Mouse (Mus musculus) G1E (cell line): ENCODE measurements at regions not wholly inside any gene's neighbourhood (a gene's known extent, or its start where the extent isn't known, plus 50 kb on each side); places are given as distances from the start of the nearest gene placed in this dataset.

Experiments
- ATAC-seq: 2 replicates; pipeline ENCODE4 v1.8.0; 2016; ENCODE audit warnings: mild to moderate bottlenecking; ENCODE audit not compliant: insufficient number of reproducible peaks, poor library complexity, low FRiP score, severe bottlenecking; ENCODE audit errors: extremely low read depth
- DNase-seq: peaks from one replicate; pipeline ENCODE4 v3.0.0; 2012; ENCODE audit warnings: low spot score
- H3K27me3 ChIP-seq: 2 replicates; pipeline ENCODE4 v1.6.1; 2012; ENCODE audit warnings: mild to moderate bottlenecking, low read length, inconsistent platforms; ENCODE audit not compliant: insufficient read depth
- H3K36me3 ChIP-seq: replicated peaks from 2 replicates; pipeline ENCODE3; 2012; ENCODE audit warnings: mild to moderate bottlenecking, inconsistent platforms
- H3K4me1 ChIP-seq: 2 replicates; pipeline ENCODE4 v1.6.1; 2012; ENCODE audit warnings: low read depth, low read length, inconsistent platforms, mixed read lengths; ENCODE audit not compliant: insufficient read depth
- H3K4me3 ChIP-seq: 2 replicates; pipeline ENCODE4 v1.5.1; 2012; ENCODE audit warnings: low read depth, mild to moderate bottlenecking, inconsistent platforms, low read length, moderate library complexity, mixed read lengths
- H3K9me3 ChIP-seq: replicated peaks from 2 replicates; pipeline ENCODE4 v1.6.1; 2012; ENCODE audit warnings: inconsistent platforms
- CTCF ChIP-seq: IDR thresholded peaks from 2 replicates; pipeline ENCODE4 v1.5.1; 2012; ENCODE audit warnings: low read depth, low read length, inconsistent platforms, mixed read lengths
- GATA1 ChIP-seq: IDR thresholded peaks from 2 replicates; pipeline ENCODE4 v1.6.1; 2012; ENCODE audit warnings: borderline replicate concordance, low read length, inconsistent platforms, mixed read lengths
- GATA2 ChIP-seq: IDR thresholded peaks from 2 replicates; pipeline ENCODE4 v1.6.1; 2012; ENCODE audit warnings: low read depth, low read length, inconsistent platforms, borderline replicate concordance
- POLR2AphosphoS5 ChIP-seq: IDR thresholded peaks from 2 replicates; pipeline ENCODE4 v1.6.1; 2012; ENCODE audit warnings: low read depth, low read length, inconsistent platforms; ENCODE audit not compliant: insufficient replicate concordance
- TAL1 ChIP-seq: conservative IDR thresholded peaks from 2 replicates; pipeline ENCODE4 v1.6.1; 2012; ENCODE audit warnings: low read depth, low read length, inconsistent platforms, mixed read lengths

DNA sequence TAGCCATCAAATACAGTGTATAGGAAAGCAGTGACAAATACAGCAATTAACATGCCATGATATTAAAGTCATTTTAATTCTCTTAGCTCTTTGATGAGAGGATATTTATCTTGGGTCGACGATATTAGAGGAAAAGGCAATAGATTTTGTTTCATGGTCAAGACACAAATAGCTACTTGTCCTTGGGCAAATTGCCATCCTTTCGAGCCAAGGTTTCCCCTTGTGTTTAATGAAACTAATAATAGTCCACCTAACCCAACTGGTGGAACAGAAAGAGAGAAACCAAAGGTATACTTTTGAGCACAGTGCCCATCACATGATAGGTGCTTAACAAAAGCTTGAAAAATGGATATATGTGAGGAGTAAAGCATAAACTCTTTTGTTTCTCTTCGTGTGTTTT lies 1431.0 kb upstream of the A1bg start:
- no peak overlapping the region for H3K4me3 ChIP-seq
- H3K4me1 ChIP-seq = 0 out of 2 replicates have a peak, but pooled peaks cover 5% of the 10 kb centered on the region
- H3K27me3 ChIP-seq = no peaks in the 10 kb centered on the region
- ATAC-seq = no peak
- no peaks in the 10 kb centered on the region for H3K9me3 ChIP-seq
- H3K36me3 ChIP-seq = no peaks in the 10 kb centered on the region
- TF ChIP-seq GATA2 = no peak
- no peak for TF ChIP-seq CTCF
- no peak for TF ChIP-seq POLR2AphosphoS5
- TF ChIP-seq GATA1 = no peak
- no peak for TF ChIP-seq TAL1
- no peak for DNase-seq

DNA sequence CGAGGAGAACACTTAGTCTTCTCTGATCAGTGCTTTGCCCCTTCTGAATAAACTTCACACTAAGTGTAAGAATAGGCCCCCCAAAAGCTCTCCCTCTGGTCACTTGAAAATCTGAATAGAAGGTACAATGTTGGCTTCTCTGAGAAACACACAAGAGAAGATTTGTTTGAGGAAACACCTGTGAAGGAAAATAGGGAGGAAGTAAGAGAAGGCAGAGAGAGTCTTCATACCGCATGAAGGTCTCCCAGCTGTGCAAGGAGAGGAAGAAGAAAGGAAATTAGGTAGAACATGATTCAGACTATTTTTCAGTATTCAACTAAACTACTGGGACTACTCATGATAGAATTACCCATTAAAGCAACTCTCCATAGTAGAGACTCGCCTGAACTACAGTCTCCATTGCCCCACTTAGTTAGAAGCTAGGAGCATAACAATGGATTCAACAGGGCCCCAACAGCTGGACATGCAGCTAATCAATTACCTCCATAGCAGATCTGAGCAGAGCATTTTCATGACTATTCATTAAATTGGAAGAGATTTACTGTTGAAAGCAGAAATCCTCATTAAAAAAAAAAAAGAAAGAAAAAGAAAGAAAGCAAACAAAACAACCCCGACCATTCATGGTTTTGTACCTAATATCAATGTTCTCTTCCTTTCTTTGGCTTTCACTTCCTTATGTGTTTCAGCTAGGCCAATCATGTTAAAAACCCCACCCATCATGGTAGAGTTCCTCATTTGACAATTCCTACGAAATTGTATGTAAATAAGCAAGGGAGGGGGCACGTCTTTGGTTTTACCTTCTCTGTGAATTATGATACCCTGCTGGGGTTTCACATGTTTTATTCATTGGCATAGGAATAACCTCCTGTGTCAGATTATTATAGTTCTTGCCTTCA lies 1428.3 kb upstream of the A1bg start:
- H3K27me3 ChIP-seq = no peaks in the 10 kb centered on the region
- TF ChIP-seq GATA2 (no peak), GATA1 (no peak), CTCF (no peak), TAL1 (no peak), POLR2AphosphoS5 (no peak)
- H3K9me3 ChIP-seq = no peaks in the 10 kb centered on the region
- no peaks in the 10 kb centered on the region for H3K36me3 ChIP-seq
- ATAC-seq (no peak), DNase-seq (no peak)
- no peak overlapping the region for H3K4me3 ChIP-seq
- 0 out of 2 replicates have a peak, but pooled peaks cover 2% of the 10 kb centered on the region for H3K4me1 ChIP-seq

DNA sequence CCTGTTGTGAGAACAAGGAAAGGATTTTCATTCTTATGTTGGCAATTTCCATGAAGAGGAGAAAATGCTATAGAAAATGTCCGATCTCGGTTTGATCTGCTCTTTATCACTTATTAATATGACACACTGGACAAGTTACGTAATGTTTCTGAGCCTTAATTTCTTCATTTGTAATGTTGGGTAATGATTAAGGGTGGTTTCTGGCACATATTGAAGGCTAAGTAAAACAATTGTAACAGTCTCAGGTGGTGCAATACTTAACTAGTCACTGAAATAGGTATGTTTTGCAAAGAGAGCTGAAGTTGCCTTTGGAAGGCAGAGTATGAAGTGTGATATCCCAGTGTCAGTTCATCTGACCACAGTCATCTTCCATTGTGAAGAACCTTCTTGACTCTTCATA lies 1427.2 kb upstream of the A1bg start:
- DNase-seq = no peak
- Histone ChIP-seq H3K36me3 (no peaks in the 10 kb centered on the region), H3K27me3 (no peaks in the 10 kb centered on the region), H3K9me3 (no peaks in the 10 kb centered on the region), H3K4me1 (0 out of 2 replicates have a peak, but pooled peaks cover 2% of the 10 kb centered on the region), H3K4me3 (no peak overlapping the region)
- no peak for TF ChIP-seq TAL1
- ATAC-seq = no peak

DNA sequence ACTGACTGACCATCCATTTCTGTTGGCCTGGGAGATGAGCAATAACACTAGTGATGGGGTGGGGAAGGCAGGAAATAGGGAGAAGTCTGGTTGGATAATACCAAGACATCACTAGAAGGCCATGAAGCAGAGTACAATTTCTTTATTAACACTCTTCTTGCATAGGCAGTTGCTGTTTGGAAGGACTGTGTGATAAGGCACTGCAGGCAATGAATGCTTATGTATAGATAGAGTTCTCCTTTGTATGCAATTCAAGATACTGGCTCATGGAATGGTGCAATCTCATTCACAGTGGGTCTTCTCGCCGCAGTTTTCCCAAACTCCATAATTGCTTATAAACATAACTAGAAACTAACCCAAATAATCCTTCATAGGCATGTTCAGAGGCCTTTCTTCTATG lies 1426.1 kb upstream of the A1bg start:
- 0 out of 2 replicates have a peak, but pooled peaks cover 2% of the 10 kb centered on the region for H3K4me1 ChIP-seq
- DNase-seq (no peak), ATAC-seq (no peak)
- H3K27me3 ChIP-seq = no peaks in the 10 kb centered on the region
- H3K36me3 ChIP-seq = no peaks in the 10 kb centered on the region
- TF ChIP-seq CTCF (no peak), TAL1 (no peak), GATA1 (no peak), GATA2 (no peak), POLR2AphosphoS5 (no peak)
- H3K4me3 ChIP-seq = no peak overlapping the region
- no peaks in the 10 kb centered on the region for H3K9me3 ChIP-seq

DNA sequence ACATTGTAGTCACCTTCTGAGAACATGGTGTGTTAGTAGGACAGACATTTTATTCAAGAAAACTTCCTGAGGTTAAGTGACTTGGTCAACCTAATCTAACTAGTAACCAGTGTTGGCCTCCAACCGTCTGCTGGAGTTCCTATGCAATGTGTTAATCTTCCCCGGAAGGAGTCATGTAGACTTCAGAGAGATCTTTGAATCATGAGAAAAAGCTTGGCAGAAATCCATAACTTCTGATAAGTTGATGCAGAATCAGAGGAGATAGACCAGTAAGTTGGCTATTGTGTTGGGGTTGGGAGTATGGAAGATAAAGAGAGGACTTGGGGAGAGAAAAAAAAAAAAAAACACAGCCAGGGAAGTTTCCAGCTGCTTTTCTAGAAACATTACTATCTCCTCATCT lies 1424.9 kb upstream of the A1bg start:
- H3K27me3 ChIP-seq = no peaks in the 10 kb centered on the region
- DNase-seq = no peak
- no peak for TF ChIP-seq GATA2
- TF ChIP-seq CTCF = no peak
- no peak for TF ChIP-seq TAL1
- no peak for TF ChIP-seq POLR2AphosphoS5
- no peak for TF ChIP-seq GATA1
- H3K4me1 ChIP-seq = 0 out of 2 replicates have a peak, but pooled peaks cover 2% of the 10 kb centered on the region
- ATAC-seq = no peak
- H3K36me3 ChIP-seq = no peaks in the 10 kb centered on the region
- H3K4me3 ChIP-seq = no peak overlapping the region
- H3K9me3 ChIP-seq = no peaks in the 10 kb centered on the region

DNA sequence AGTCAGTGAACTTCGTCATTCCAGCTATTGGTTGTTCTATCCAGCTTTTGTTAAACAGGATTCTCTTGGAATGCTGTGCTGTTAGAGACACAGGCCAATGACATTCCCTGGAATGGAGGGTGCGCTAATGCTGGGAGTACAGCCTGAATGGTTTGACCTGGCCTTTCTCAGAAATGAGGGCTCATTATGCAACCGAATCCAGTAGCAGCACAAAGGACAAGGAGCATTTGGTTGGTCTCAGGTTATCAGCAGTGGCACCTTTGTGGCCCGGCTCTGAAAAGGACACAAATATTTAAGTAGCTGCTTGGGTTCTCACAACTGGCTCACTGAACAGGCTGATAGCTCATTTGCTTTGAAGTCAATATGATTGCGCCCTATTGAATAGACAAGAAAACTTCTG lies 1423.1 kb upstream of the A1bg start:
- DNase-seq (no peak), ATAC-seq (no peak)
- Histone ChIP-seq H3K4me3 (no peak overlapping the region), H3K9me3 (no peaks in the 10 kb centered on the region), H3K27me3 (no peaks in the 10 kb centered on the region), H3K4me1 (no peaks in the 10 kb centered on the region), H3K36me3 (no peaks in the 10 kb centered on the region)
- TF ChIP-seq GATA1 = no peak
- no peak for TF ChIP-seq TAL1
- TF ChIP-seq GATA2 = no peak
- no peak for TF ChIP-seq CTCF
